Mouse (Mus musculus) adrenal gland, postnatal 0 days (tissue): Measurements from ENCODE around the gene Myh4. TPM values are rescaled to one million over a fixed set of nuclear protein-coding genes. Genes with fewer than 3 reads are reported as not detected.

Source experiments
- polyA plus RNA-seq: library from polyadenylated mRNA; unstranded; fragments of >200 nt; fragmentation: Nextera tagmentation; extraction: Ambion mirVana; gene quantifications from 2 replicates; pipeline ENCODE4 v1.2.1, GENCODE M21; 2015

The Myh4 gene
- polyA plus RNA-seq: 0.03 TPM in 1 of 2 replicates, not detected in the other

GRCm38 (mm10) chr11:67237481-67238079 is at the start of gene Myh4:
TSS of gene Myh4 (plus strand) at chr11:67238029.

DNA sequence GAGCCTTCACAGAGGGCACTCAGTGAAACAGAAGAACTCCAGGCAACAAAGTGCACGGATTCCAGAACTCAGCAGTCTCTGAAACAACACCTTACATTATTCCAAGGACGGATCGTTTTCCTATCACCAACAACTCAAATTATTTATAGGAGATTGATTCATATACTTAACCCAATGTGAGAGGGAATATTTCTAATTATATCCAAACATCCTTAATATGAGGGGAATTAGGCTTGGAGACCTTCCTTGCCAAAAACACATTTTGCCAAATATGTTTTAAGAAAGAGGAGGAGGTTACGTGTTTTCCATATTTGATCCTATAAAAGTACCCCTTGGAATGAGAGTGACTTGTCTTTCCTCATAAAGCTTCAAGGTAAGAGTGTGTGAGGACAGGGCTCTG is 38.1 kb upstream of the Myh4 start, which contains the start of gene Myh1:
Gene Myh1 (plus strand): TSS at position 301 of the 400 bp plus-strand sequence.

GRCm38 (mm10) chr11:67276601-67277174 is 38.9 kb downstream of the Myh4 start, which contains the start of gene Myh8:
TSS of gene Myh8 (plus strand) at chr11:67277124.

Other genes with a start within 250 kb of the Myh4 start
- gene Tmem220, start 212.9 kb upstream of the Myh4 start, polyA plus RNA-seq: 2.5 and 5.0 TPM in 2 replicates
- 29.0 and 37.4 TPM in 2 replicates for gene Adprm, start 185.4 kb upstream of the Myh4 start, polyA plus RNA-seq
- gene Sco1, start 185.4 kb upstream of the Myh4 start, polyA plus RNA-seq: 9.6 and 15.8 TPM in 2 replicates
- 0.32 and 6.3 TPM in 2 replicates for gene Myh3, start 159.7 kb upstream of the Myh4 start, polyA plus RNA-seq
- gene Myh2, start 67.0 kb upstream of the Myh4 start, polyA plus RNA-seq: 0.09 and 0.94 TPM in 2 replicates
- 1.7 TPM in 1 of 2 replicates, not detected in the other for gene Myh1, start 38.0 kb upstream of the Myh4 start, polyA plus RNA-seq
- gene Myh8, start 39.1 kb downstream of the Myh4 start, polyA plus RNA-seq: 1.9 and 13.3 TPM in 2 replicates
- gene Myh13, start 83.6 kb downstream of the Myh4 start, polyA plus RNA-seq: not detected in 2 replicates
- gene Gas7, start 217.4 kb downstream of the Myh4 start, polyA plus RNA-seq: 16.9 and 23.9 TPM in 2 replicates